Mouse (Mus musculus): Measurements from ENCODE around the gene Srd5a3. TPM values are rescaled to one million over a fixed set of nuclear protein-coding genes. Genes with fewer than 3 reads are reported as not detected.
A peak's percentile ranks its signal among the peaks of the same experiment; 100 is the strongest.

Srd5a3 gene
- polyA plus RNA-seq, 1 experiment from 2014 or later = 43.0 TPM

- H3K27me3 ChIP-seq (replicated peaks; ENCODE audit: control insufficient read depth, insufficient read depth, low read length) = no peaks in the 10 kb centered on the region
- no peak for ATAC-seq
- H3K9me3 ChIP-seq (ENCODE audit: control insufficient read depth, low read length) = no peaks in the 10 kb centered on the region
- WGBS = 88% methylated on average over 4 of the region's 4 CpGs
- H3K36me3 ChIP-seq (ENCODE audit: control insufficient read depth, insufficient read depth, low read length) = no peaks in the 10 kb centered on the region
- H3K9ac ChIP-seq (ENCODE audit: low read depth, low read length) = no peak overlapping the region
- peaks cover 9% of the 10 kb centered on the region for H3K4me1 ChIP-seq (ENCODE audit: control insufficient read depth, insufficient read depth, low read length)
- H3K27ac ChIP-seq (ENCODE audit: low read length) = no peak overlapping the region
- H3K4me2 ChIP-seq (ENCODE audit: low read depth, low read length) = no peak overlapping the region
- no peak overlapping the region for H3K4me3 ChIP-seq (ENCODE audit: low read length)
Measured at GRCm38 (mm10) chr5:76143356-76143755, 3.3 kb downstream of the Srd5a3 start.

- no peak overlapping the region for H3K4me3 ChIP-seq (ENCODE audit: low read length)
- WGBS = 100% methylated on average over 1 of the region's 1 CpGs
- H3K36me3 ChIP-seq (ENCODE audit: control insufficient read depth, insufficient read depth, low read length) = no peaks in the 10 kb centered on the region
- no peak overlapping the region for H3K4me2 ChIP-seq (ENCODE audit: low read depth, low read length)
- no peaks in the 10 kb centered on the region for H3K27me3 ChIP-seq (replicated peaks; ENCODE audit: control insufficient read depth, insufficient read depth, low read length)
- H3K9me3 ChIP-seq (ENCODE audit: control insufficient read depth, low read length) = no peaks in the 10 kb centered on the region
- no peak overlapping the region for H3K27ac ChIP-seq (ENCODE audit: low read length)
- ATAC-seq = peak; percentile 63
- H3K4me1 ChIP-seq (ENCODE audit: control insufficient read depth, insufficient read depth, low read length) = no peaks in the 10 kb centered on the region
- H3K9ac ChIP-seq (ENCODE audit: low read depth, low read length) = no peak overlapping the region
Measured at GRCm38 (mm10) chr5:76146401-76146800, 6.3 kb downstream of the Srd5a3 start.

- H3K9ac ChIP-seq (ENCODE audit: low read depth, low read length) = no peak overlapping the region
- ATAC-seq = no peak
- 95% methylated on average over 6 of the region's 6 CpGs for WGBS
Measured at GRCm38 (mm10) chr5:76149436-76149835, 9.4 kb downstream of the Srd5a3 start.

GRCm38 (mm10) chr5:76152956-76153355 is 12.9 kb downstream of the Srd5a3 start:
- WGBS = 91% methylated on average over 6 of the region's 6 CpGs
- no peak for ATAC-seq
- Histone ChIP-seq H3K36me3 (ENCODE audit: control insufficient read depth, insufficient read depth, low read length) (peaks cover 3% of the 10 kb centered on the region; the same call in 1 of the 2 replicates), H3K27me3 (replicated peaks; ENCODE audit: control insufficient read depth, insufficient read depth, low read length) (no peaks in the 10 kb centered on the region), H3K4me2 (ENCODE audit: low read depth, low read length) (no peak overlapping the region), H3K4me1 (ENCODE audit: control insufficient read depth, insufficient read depth, low read length) (no peaks in the 10 kb centered on the region; the same call in 1 of the 2 replicates), H3K27ac (ENCODE audit: low read length) (no peak overlapping the region), H3K4me3 (ENCODE audit: low read length) (no peak overlapping the region), H3K9ac (ENCODE audit: low read depth, low read length) (no peak overlapping the region), H3K9me3 (ENCODE audit: control insufficient read depth, low read length) (no peaks in the 10 kb centered on the region)

More at GRCm38 (mm10) chr5:76149436-76149835, 9.4 kb downstream of the Srd5a3 start:
- Histone ChIP-seq H3K9me3 (ENCODE audit: control insufficient read depth, low read length) (no peaks in the 10 kb centered on the region), H3K4me2 (ENCODE audit: low read depth, low read length) (no peak overlapping the region), H3K27me3 (replicated peaks; ENCODE audit: control insufficient read depth, insufficient read depth, low read length) (no peaks in the 10 kb centered on the region), H3K27ac (ENCODE audit: low read length) (no peak overlapping the region), H3K4me3 (ENCODE audit: low read length) (no peak overlapping the region), H3K36me3 (ENCODE audit: control insufficient read depth, insufficient read depth, low read length) (no peaks in the 10 kb centered on the region), H3K4me1 (ENCODE audit: control insufficient read depth, insufficient read depth, low read length) (no peaks in the 10 kb centered on the region)

GRCm38 (mm10) chr5:76153430-76153829 is 13.4 kb downstream of the Srd5a3 start:
- H3K27me3 ChIP-seq (replicated peaks; ENCODE audit: control insufficient read depth, insufficient read depth, low read length) = no peaks in the 10 kb centered on the region
- no peaks in the 10 kb centered on the region for H3K9me3 ChIP-seq (ENCODE audit: control insufficient read depth, low read length)
- no peak overlapping the region for H3K9ac ChIP-seq (ENCODE audit: low read depth, low read length)
- no peak for ATAC-seq
- WGBS = 95% methylated on average over 11 of the region's 11 CpGs
- H3K27ac ChIP-seq (ENCODE audit: low read length) = no peak overlapping the region
- H3K36me3 ChIP-seq (ENCODE audit: control insufficient read depth, insufficient read depth, low read length) = peaks cover 3% of the 10 kb centered on the region; the same call in 1 of the 2 replicates
- H3K4me2 ChIP-seq (ENCODE audit: low read depth, low read length) = no peak overlapping the region
- no peaks in the 10 kb centered on the region; the same call in 1 of the 2 replicates for H3K4me1 ChIP-seq (ENCODE audit: control insufficient read depth, insufficient read depth, low read length)
- no peak overlapping the region for H3K4me3 ChIP-seq (ENCODE audit: low read length)

- H3K27ac ChIP-seq (ENCODE audit: low read length) = no peak overlapping the region
- H3K9me3 ChIP-seq (ENCODE audit: control insufficient read depth, low read length) = no peaks in the 10 kb centered on the region
- H3K4me3 ChIP-seq (ENCODE audit: low read length) = no peak overlapping the region
- H3K9ac ChIP-seq (ENCODE audit: low read depth, low read length) = no peak overlapping the region
- H3K27me3 ChIP-seq (replicated peaks; ENCODE audit: control insufficient read depth, insufficient read depth, low read length) = no peaks in the 10 kb centered on the region
- H3K36me3 ChIP-seq (ENCODE audit: control insufficient read depth, insufficient read depth, low read length) = peaks cover 3% of the 10 kb centered on the region; the same call in 1 of the 2 replicates
- 67% methylated on average over 21 of the region's 21 CpGs for WGBS
- H3K4me2 ChIP-seq (ENCODE audit: low read depth, low read length) = no peak overlapping the region
- ATAC-seq = peak; percentile 90
- no peaks in the 10 kb centered on the region; the same call in 1 of the 2 replicates for H3K4me1 ChIP-seq (ENCODE audit: control insufficient read depth, insufficient read depth, low read length)
Measured at GRCm38 (mm10) chr5:76154434-76155165, 14.5 kb downstream of the Srd5a3 start.

- H3K9ac ChIP-seq (ENCODE audit: low read depth, low read length) = no peak overlapping the region
- H3K4me3 ChIP-seq (ENCODE audit: low read length) = no peak overlapping the region
- ATAC-seq = no peak
- peaks cover 3% of the 10 kb centered on the region; the same call in 1 of the 2 replicates for H3K36me3 ChIP-seq (ENCODE audit: control insufficient read depth, insufficient read depth, low read length)
- WGBS = 77% methylated on average over 6 of the region's 6 CpGs
- H3K9me3 ChIP-seq (ENCODE audit: control insufficient read depth, low read length) = no peaks in the 10 kb centered on the region
- no peak overlapping the region for H3K27ac ChIP-seq (ENCODE audit: low read length)
- no peak overlapping the region for H3K4me2 ChIP-seq (ENCODE audit: low read depth, low read length)
- H3K4me1 ChIP-seq (ENCODE audit: control insufficient read depth, insufficient read depth, low read length) = no peaks in the 10 kb centered on the region; the same call in 1 of the 2 replicates
- no peaks in the 10 kb centered on the region for H3K27me3 ChIP-seq (replicated peaks; ENCODE audit: control insufficient read depth, insufficient read depth, low read length)
Measured at GRCm38 (mm10) chr5:76159555-76159954, 19.5 kb downstream of the Srd5a3 start.

- H3K4me1 ChIP-seq (ENCODE audit: control insufficient read depth, insufficient read depth, low read length) = no peaks in the 10 kb centered on the region
- peaks cover 3% of the 10 kb centered on the region; the same call in 1 of the 2 replicates for H3K36me3 ChIP-seq (ENCODE audit: control insufficient read depth, insufficient read depth, low read length)
- no peak overlapping the region for H3K9ac ChIP-seq (ENCODE audit: low read depth, low read length)
- H3K27me3 ChIP-seq (replicated peaks; ENCODE audit: control insufficient read depth, insufficient read depth, low read length) = no peaks in the 10 kb centered on the region
- H3K4me3 ChIP-seq (ENCODE audit: low read length) = no peak overlapping the region
- 60% methylated on average over 3 of the region's 3 CpGs for WGBS
- no peak overlapping the region for H3K4me2 ChIP-seq (ENCODE audit: low read depth, low read length)
- no peak for ATAC-seq
- H3K27ac ChIP-seq (ENCODE audit: low read length) = no peak overlapping the region
- H3K9me3 ChIP-seq (ENCODE audit: control insufficient read depth, low read length) = no peaks in the 10 kb centered on the region
Measured at GRCm38 (mm10) chr5:76160086-76160485, 20.0 kb downstream of the Srd5a3 start.

- Histone ChIP-seq H3K4me2 (ENCODE audit: low read depth, low read length) (no peak overlapping the region), H3K4me1 (ENCODE audit: control insufficient read depth, insufficient read depth, low read length) (no peaks in the 10 kb centered on the region), H3K36me3 (ENCODE audit: control insufficient read depth, insufficient read depth, low read length) (no peaks in the 10 kb centered on the region), H3K9me3 (ENCODE audit: control insufficient read depth, low read length) (no peaks in the 10 kb centered on the region), H3K9ac (ENCODE audit: low read depth, low read length) (no peak overlapping the region), H3K27ac (ENCODE audit: low read length) (no peak overlapping the region), H3K27me3 (replicated peaks; ENCODE audit: control insufficient read depth, insufficient read depth, low read length) (no peaks in the 10 kb centered on the region), H3K4me3 (ENCODE audit: low read length) (no peak overlapping the region)
- ATAC-seq = no peak
- WGBS = 89% methylated on average over 6 of the region's 6 CpGs
Measured at GRCm38 (mm10) chr5:76161491-76161890, 21.4 kb downstream of the Srd5a3 start.

Data from intestine, embryonic 16.5 days (tissue).